Mouse (Mus musculus) monocyte, adult 59 days (primary cell): ENCODE measurements around the gene 1700123L14Rik. TPM values are rescaled to one million over a fixed set of nuclear protein-coding genes. Genes with fewer than 3 reads are reported as not detected.

Source experiments
- total RNA-seq, 2 experiments: library from RNA; stranded (reverse); gene quantifications; one replicate each; pipeline ENCODE4 v1.2.4; 2023

1700123L14Rik gene
- not detected for total RNA-seq

GRCm38 (mm10) chr6:96165818-96166379 is at the start of gene 1700123L14Rik:
Gene 1700123L14Rik, minus strand, starts transcription at chr6:96166243.

Other genes starting within 250 kb of the 1700123L14Rik start
- gene Fam19a1, start 53.1 kb downstream of the 1700123L14Rik start, total RNA-seq: not detected